Mouse (Mus musculus) E14TG2a.4 (cell line): ENCODE results near the gene Adora3.

Experiments used
- H3K27me3 ChIP-seq: 2 replicates; pipeline ENCODE4 v1.6.1; 2014; ENCODE audit warnings: low read length, control low read depth; ENCODE audit not compliant: insufficient read depth
- H3K36me3 ChIP-seq: 2 replicates; pipeline ENCODE4 v1.6.1; 2014; ENCODE audit warnings: low read length, control low read depth; ENCODE audit not compliant: insufficient read depth
- H3K4me1 ChIP-seq: replicated peaks from 2 replicates; pipeline ENCODE4 v1.6.1; 2014; ENCODE audit warnings: low read depth, low read length, control low read depth
- H3K4me3 ChIP-seq: replicated peaks from 2 replicates; pipeline ENCODE4 v1.5.1; 2014; ENCODE audit warnings: mild to moderate bottlenecking, low read length
- H3K9me3 ChIP-seq: 2 replicates; pipeline ENCODE4 v1.6.1; 2014; ENCODE audit warnings: low read length, control low read depth
- CTCF ChIP-seq: conservative IDR thresholded peaks from 2 replicates; pipeline ENCODE4 v1.5.1; 2014; ENCODE audit warnings: low read length
- NANOG ChIP-seq: IDR thresholded peaks from 2 replicates; pipeline ENCODE4 v1.6.1; 2014; ENCODE audit warnings: borderline replicate concordance, low read length, mixed read lengths
- POU5F1 ChIP-seq: IDR thresholded peaks from 2 replicates; pipeline ENCODE4 v1.6.1; 2014; ENCODE audit warnings: low read length, borderline replicate concordance

The Adora3 gene

DNA sequence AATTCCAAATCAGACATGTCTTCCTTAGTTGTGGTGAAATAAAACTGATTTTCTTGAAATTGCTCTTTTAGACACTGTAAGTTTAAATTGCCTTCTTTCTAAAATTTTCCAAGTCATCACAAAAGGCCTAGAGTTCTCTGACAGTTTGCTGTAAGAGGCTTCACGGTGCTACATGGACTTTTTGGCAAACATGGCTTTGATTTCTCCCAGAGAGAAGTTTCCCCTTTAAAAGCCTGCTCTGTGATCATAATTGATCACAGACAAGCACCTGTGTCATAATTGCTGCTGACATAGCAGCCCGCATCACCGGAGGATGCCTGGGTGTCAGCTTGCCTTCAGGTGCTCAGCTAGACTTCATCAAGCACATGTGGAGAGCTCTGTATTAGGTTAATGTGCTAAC, at the start of gene Adora3, which contains the start of gene Tmigd3:
Gene Adora3, plus strand, starts transcription at position 301 of the 400 bp plus-strand sequence.
Gene Tmigd3, plus strand, starts transcription at position 346 of the 400 bp plus-strand sequence.
- Histone ChIP-seq H3K27me3 (no peaks in the 10 kb centered on the region), H3K4me1 (no peaks in the 10 kb centered on the region), H3K36me3 (no peaks in the 10 kb centered on the region), H3K4me3 (no peak within 1 kb of the TSS), H3K9me3 (no peaks in the 10 kb centered on the region)
- TF ChIP-seq NANOG = no peak
- no peak for TF ChIP-seq CTCF
- TF ChIP-seq POU5F1 = no peak

DNA sequence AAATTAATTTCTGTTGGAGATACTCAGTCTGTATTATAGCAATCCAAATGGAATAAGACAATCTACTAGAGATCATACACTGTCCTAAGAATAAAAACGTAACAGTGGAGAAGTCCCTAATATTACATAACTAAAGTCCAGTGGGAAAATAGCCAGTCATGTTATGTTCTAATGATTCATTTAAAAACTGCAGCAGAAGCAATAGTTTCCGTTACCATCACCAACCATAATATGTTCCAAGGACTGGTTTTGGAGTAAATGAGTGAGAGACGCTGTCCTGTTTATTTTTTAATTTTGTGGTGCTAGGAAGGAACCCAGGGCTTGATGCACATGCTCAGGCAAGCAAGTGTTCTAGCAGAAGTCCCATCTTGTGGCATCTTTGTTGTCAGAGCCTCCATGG, 49.2 kb upstream of the Adora3 start:
- Histone ChIP-seq H3K27me3 (peaks cover 9% of the 10 kb centered on the region), H3K4me3 (no peak overlapping the region), H3K4me1 (peaks cover 22% of the 10 kb centered on the region), H3K36me3 (no peaks in the 10 kb centered on the region), H3K9me3 (no peaks in the 10 kb centered on the region)
- no peak for TF ChIP-seq NANOG
- TF ChIP-seq CTCF = no peak
- no peak for TF ChIP-seq POU5F1

DNA sequence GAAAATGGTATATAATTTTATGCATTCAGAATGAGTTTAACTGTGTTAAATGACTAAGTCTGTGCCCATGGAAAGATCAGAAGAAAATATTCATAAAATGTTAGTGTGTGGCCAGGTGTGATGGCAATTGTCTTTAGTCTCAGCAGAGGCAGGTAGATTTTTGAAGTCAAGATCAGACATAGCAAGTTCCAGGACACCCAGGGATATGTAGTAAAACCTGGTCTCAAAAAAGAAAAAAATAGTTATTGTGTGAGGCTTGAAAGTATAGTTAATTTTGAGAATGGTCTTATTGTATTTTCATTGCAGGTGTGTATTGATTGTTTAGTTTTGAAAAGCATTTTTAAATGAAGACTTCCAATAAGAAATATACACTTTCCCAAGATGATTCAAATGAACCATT, 47.0 kb upstream of the Adora3 start:
- Histone ChIP-seq H3K4me3 (no peak overlapping the region), H3K4me1 (peaks cover 29% of the 10 kb centered on the region)

DNA sequence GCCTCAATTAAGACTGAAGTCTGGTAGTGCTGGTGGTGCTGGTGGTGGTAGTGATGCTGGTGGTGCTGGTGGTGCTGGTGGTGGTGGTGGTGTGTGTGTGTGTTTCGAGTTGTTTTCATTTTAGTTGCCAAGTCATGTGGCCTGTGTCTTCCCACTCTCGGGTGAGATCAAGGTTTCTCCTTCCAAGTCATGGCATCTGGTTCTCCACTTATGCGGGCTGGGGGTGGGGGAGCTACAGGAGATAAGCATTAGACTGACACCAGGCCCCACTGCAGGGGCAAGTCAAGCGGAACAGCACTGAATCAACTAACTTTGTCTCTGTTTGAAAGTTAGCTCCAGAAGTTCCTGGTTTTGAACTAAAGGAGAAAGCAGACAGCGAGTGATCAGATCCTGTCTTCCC, 46.6 kb upstream of the Adora3 start:
- Histone ChIP-seq H3K4me1 (peaks cover 29% of the 10 kb centered on the region), H3K4me3 (no peak overlapping the region), H3K9me3 (no peaks in the 10 kb centered on the region), H3K36me3 (no peaks in the 10 kb centered on the region), H3K27me3 (no peaks in the 10 kb centered on the region)
- TF ChIP-seq CTCF = no peak

More for the DNA sequence above, 47.0 kb upstream of the Adora3 start:
- H3K9me3 ChIP-seq = no peaks in the 10 kb centered on the region
- H3K27me3 ChIP-seq = peaks cover 3% of the 10 kb centered on the region; the same call in 1 of the 2 replicates
- no peaks in the 10 kb centered on the region for H3K36me3 ChIP-seq
- TF ChIP-seq CTCF (no peak), POU5F1 (no peak), NANOG (no peak)

DNA sequence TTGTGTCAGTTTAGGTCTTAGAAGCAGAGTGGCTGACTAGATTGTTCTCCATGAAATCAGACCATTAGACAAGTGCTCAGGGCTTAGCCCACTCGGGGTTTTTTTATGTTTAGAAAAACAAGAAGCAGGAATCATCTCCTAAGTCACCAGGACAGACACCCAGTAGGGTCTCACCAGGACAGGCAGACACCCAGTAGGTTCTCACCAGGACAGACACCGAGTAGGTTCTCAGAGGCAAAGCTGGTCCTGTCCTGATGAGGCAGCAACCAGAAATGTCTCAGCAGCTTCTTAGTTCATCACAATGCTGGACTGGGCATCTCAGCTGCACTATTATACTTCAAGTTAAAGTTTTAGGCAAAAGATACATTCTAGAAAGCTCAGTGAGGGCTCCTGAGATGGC, 46.0 kb upstream of the Adora3 start:
- Histone ChIP-seq H3K4me1 (peaks cover 29% of the 10 kb centered on the region), H3K4me3 (no peak overlapping the region), H3K9me3 (no peaks in the 10 kb centered on the region), H3K27me3 (no peaks in the 10 kb centered on the region), H3K36me3 (no peaks in the 10 kb centered on the region)
- TF ChIP-seq NANOG (no peak), CTCF (no peak), POU5F1 (no peak)

DNA sequence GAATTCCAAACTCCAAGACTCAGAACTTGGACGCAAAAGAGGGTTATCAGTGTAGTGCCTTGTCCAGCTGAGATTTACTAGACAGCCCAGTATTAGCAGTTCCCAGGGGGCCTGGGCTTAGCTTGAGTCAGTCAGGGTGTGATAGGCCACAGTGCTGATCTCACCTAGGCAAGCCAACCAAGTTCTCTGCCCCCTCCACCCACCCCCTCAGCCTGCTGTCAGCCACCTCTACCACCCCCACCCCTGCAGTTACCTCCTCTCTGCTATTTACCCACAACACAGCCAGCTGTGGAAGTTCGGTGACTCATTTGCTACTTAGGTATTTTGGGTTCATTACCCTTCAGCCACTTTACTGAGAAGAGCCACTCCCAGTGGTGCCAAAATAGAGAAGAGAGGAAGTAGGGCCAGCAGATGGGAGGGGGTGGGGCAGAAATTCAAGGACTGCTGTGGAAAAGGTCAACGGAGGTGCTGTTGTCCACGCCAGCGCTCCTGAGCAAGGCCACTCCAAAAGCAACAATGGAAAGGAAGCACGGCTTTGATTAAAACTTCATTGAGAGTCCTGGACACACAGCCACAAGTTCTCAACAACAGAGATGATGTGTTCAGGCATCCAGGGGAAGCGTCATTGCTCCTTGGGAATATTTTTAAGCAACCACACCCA, 45.0 kb upstream of the Adora3 start:
- Histone ChIP-seq H3K9me3 (no peaks in the 10 kb centered on the region), H3K4me1 (peaks cover 29% of the 10 kb centered on the region), H3K4me3 (no peak overlapping the region), H3K36me3 (no peaks in the 10 kb centered on the region), H3K27me3 (no peaks in the 10 kb centered on the region)
- no peak for TF ChIP-seq POU5F1

DNA sequence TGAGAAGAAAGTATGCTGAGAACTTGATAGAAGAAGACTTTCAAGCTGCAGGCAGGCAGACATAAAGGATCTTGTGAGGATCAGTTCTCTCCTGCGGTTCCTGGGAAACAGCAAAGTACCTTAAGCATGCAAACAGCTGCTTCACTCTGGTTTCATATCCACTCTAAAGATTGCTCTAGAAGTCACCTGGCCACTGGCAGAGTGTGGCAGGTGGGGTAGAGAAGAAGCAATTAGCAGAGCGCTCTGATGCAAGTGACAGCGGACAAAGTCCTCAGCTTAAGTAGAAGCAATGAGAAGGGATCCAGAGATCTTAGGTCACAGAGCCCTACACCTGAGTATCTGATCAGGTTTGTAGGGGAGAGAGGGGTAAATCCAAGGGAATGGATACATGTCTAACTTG, 39.1 kb upstream of the Adora3 start:
- H3K9me3 ChIP-seq = no peaks in the 10 kb centered on the region
- no peak overlapping the region for H3K4me3 ChIP-seq
- peaks cover 10% of the 10 kb centered on the region for H3K4me1 ChIP-seq
- no peaks in the 10 kb centered on the region for H3K27me3 ChIP-seq
- TF ChIP-seq CTCF (no peak), NANOG (no peak), POU5F1 (no peak)
- H3K36me3 ChIP-seq = no peaks in the 10 kb centered on the region

DNA sequence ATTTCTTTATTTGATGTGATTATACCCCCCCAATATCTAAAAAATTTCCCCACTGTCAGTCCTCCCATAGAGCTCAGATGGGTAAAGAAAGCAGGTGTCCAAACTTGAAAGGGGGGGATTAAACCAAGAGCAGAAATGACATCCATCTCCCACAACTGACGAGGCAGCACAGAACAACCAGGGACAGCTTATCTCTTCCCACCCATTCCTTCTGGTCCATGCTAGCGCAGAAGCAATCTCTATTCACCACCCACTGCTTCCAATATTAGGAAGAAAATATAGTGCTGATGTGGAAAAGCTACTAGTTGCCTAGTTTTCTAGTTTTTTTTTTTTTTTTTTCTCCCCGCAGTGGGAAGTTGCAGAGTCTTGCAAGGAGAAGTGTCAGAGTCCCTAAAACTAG, 34.8 kb upstream of the Adora3 start:
- no peaks in the 10 kb centered on the region for H3K9me3 ChIP-seq
- H3K36me3 ChIP-seq = no peaks in the 10 kb centered on the region
- TF ChIP-seq CTCF = no peak
- no peak for TF ChIP-seq NANOG
- no peak for TF ChIP-seq POU5F1
- H3K4me1 ChIP-seq = 0 out of 2 replicates have a peak, but pooled peaks cover 4% of the 10 kb centered on the region
- no peak overlapping the region for H3K4me3 ChIP-seq
- H3K27me3 ChIP-seq = no peaks in the 10 kb centered on the region

DNA sequence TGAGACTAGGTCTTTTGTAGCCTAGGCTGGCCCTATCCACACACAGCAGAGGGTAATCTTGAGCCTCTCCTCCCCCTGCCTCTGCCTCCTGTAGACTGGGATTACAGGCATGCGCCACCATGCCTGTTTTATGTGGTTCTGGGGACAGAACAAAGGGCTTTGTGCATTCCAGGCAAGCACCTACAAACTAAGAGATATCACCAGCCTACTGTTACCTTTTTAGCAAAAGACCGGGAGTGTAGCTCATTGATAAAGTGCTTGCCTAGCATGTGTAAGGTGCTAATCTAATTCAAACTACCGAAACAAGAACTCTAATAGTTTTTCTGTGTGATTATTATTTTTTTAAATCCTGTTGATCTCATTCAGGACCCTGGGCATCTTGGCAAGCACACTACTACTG, 33.8 kb upstream of the Adora3 start:
- H3K36me3 ChIP-seq = no peaks in the 10 kb centered on the region
- no peaks in the 10 kb centered on the region for H3K9me3 ChIP-seq
- H3K27me3 ChIP-seq = no peaks in the 10 kb centered on the region
- H3K4me1 ChIP-seq = 0 out of 2 replicates have a peak, but pooled peaks cover 4% of the 10 kb centered on the region
- no peak for TF ChIP-seq POU5F1
- no peak overlapping the region for H3K4me3 ChIP-seq
